Mouse (Mus musculus) stomach, postnatal 0 days (tissue): ENCODE measurements around the gene Utrn.

ENCODE experiments used
- CTCF ChIP-seq: IDR thresholded peaks from 2 replicates; pipeline ENCODE4 v1.5.1; 2016; ENCODE audit warnings: antibody characterized with exemption, low read depth, mild to moderate bottlenecking, moderate library complexity
- EP300 ChIP-seq: optimal IDR thresholded peaks from 2 replicates; pipeline ENCODE3; 2016; ENCODE audit warnings: antibody characterized with exemption

DNA sequence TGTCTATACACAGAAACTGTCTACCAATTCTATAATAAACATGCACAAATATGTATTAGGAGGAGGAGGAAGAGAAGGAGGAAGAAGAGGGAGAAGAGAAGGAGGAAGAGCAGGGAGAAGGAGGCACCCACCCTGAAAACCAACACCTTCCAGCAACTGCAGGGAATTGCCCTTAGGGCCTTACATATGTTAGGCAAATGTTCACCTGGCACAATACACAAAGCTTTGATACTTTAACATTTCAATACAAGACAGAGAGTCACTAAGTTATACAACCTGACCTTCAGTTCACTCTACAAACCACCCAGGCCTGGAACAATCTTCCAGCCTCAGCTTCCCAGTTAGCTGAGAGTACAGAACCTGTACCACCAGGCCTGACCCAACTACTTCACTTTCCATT, 260.5 kb downstream of the Utrn start:
- TF ChIP-seq CTCF = no peak
- no peak for TF ChIP-seq EP300
